Mouse (Mus musculus) ES-E14 (cell line): ENCODE data around the gene Abi3. TPM values are rescaled to one million over a fixed set of nuclear protein-coding genes. Genes with fewer than 3 reads are reported as not detected.

Experiments
- DNase-seq: peaks from one replicate; pipeline ENCODE4 v3.0.0-alpha.2; 2013; ENCODE audit warnings: low read depth, low spot score
- H3K27ac ChIP-seq: 2 replicates; pipeline ENCODE4 v1.5.1; 2012; ENCODE audit warnings: low read depth, mild to moderate bottlenecking, low read length, moderate library complexity, mixed read lengths; ENCODE audit not compliant: poor library complexity, insufficient read depth, severe bottlenecking
- H3K36me3 ChIP-seq: 2 replicates; pipeline ENCODE4 v1.6.1; 2012; ENCODE audit warnings: mild to moderate bottlenecking, low read length, moderate library complexity, mixed read lengths; ENCODE audit not compliant: control insufficient read depth, poor library complexity, insufficient read depth, severe bottlenecking
- H3K4me1 ChIP-seq, 2 experiments: fragments of 150-350 bp in 1 of 2; sonication (generic) in 1 of 2; 2 replicates each; pipeline ENCODE4 v1.6.1; 2012; ENCODE audit warnings: low read length in 2 of 2, mild to moderate bottlenecking in 1 of 2, mixed read lengths in 1 of 2; ENCODE audit not compliant: control insufficient read depth in 2 of 2, insufficient read depth in 2 of 2, poor library complexity in 1 of 2
- H3K4me3 ChIP-seq, 2 experiments: fragments of 150-350 bp in 1 of 2; sonication (generic) in 1 of 2; 2 replicates each; pipeline ENCODE4 v1.5.1; 2012; ENCODE audit warnings: low read length in 2 of 2, low read depth in 1 of 2, mild to moderate bottlenecking in 1 of 2, mixed read lengths in 1 of 2; ENCODE audit not compliant: insufficient read depth in 1 of 2, poor library complexity in 1 of 2, severe bottlenecking in 1 of 2
- H3K9ac ChIP-seq: 2 replicates; pipeline ENCODE4 v1.6.1; 2012; ENCODE audit warnings: low read depth, mild to moderate bottlenecking, low read length, mixed read lengths; ENCODE audit not compliant: poor library complexity, insufficient read depth, severe bottlenecking
- H3K9me3 ChIP-seq: fragments of 150-350 bp; sonication (generic); 2 replicates; pipeline ENCODE4 v1.6.1; 2012; ENCODE audit warnings: low read depth, mild to moderate bottlenecking, low read length; ENCODE audit not compliant: control insufficient read depth, insufficient read depth
- CHD2 ChIP-seq: IDR thresholded peaks from 2 replicates; pipeline ENCODE4 v1.6.1; 2014; ENCODE audit warnings: mild to moderate bottlenecking, low read depth, low read length, inconsistent platforms
- HCFC1 ChIP-seq: IDR thresholded peaks from 2 replicates; pipeline ENCODE4 v1.6.1; 2012; ENCODE audit warnings: low read length, inconsistent platforms, borderline replicate concordance; ENCODE audit not compliant: insufficient read depth
- MAFK ChIP-seq: IDR thresholded peaks from 2 replicates; pipeline ENCODE4 v1.6.1; 2014; ENCODE audit warnings: mild to moderate bottlenecking, low read depth, low read length, inconsistent platforms; ENCODE audit not compliant: insufficient read depth
- ZC3H11A ChIP-seq: IDR thresholded peaks from 2 replicates; pipeline ENCODE4 v1.6.1; 2012; ENCODE audit warnings: low read depth, mild to moderate bottlenecking, inconsistent platforms, low read length, borderline replicate concordance
- ZNF384 ChIP-seq: IDR thresholded peaks from 2 replicates; pipeline ENCODE4 v1.6.1; 2012; ENCODE audit warnings: low read depth, low read length, inconsistent platforms
- in situ Hi-C, 2 experiments: fragments of 600-800 bp; cut with MboI; formaldehyde crosslinking; loops; one replicate each; pipeline ENCODE4 v1.15.1; 2025; ENCODE audit warnings: low sequenced_read_pairs in 2 of 2, inconsistent platforms in 1 of 2; ENCODE audit not compliant: unreplicated experiment in 2 of 2
- total RNA-seq: library from RNA; depleted of rRNA; stranded (reverse); fragments of 300-350 nt; gene quantifications from 2 replicates; pipeline ENCODE4 v1.2.3, GENCODE M21; 2012

Gene Abi3
- total RNA-seq, 1 experiment = 1.3 TPM

DNA sequence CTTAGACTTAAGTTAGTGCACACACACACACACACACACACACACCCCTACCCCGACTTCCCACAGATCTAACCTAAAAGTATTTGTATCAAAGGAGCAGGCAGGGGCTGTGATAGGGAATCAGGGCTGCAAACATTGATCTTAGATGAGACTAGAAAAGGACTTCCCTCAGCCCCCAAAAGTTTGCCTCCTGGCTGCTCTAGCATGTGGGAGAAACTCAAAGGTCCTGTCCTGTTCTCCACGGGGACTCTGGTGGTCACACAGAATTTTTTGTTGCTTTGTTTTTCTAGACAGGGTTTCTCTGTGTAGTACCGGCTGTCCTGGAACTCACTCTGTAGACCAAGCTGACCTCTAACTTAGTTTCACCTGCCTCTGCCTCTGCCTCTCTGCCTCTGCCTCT lies 16.7 kb downstream of the Abi3 start:
- Histone ChIP-seq H3K27ac (no peak overlapping the region), H3K4me1 (peaks cover 2 to 3% of the 10 kb centered on the region in 2 experiments; a peak in 3 of 4 replicates), H3K36me3 (no peaks in the 10 kb centered on the region), H3K9me3 (no peaks in the 10 kb centered on the region), H3K9ac (no peak overlapping the region), H3K4me3 (no peak overlapping the region)
- in situ Hi-C loops = no loop called here
- DNase-seq = no peak
- TF ChIP-seq HCFC1 (no peak), MAFK (no peak), ZNF384 (no peak), CHD2 (no peak), ZC3H11A (no peak)

DNA sequence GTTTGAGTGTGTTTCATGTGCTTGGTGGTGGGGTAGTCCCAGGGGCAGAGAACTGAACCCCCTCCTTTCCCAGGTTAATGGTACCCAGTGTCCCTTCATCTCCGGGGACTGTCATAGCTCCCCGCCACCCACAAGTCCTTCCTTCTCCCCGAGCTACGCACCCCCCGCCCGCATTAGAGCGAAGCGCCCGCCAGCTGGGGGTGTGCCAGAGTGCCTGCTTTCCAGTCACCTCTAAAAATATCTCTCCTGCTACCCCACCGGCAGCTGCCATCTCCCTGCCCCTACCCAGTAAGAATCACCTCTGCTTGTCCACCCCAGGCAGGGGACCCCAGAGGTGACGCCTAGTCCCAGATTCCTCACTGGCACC lies 17.4 kb downstream of the Abi3 start:
- Histone ChIP-seq H3K4me3 (peak overlapping the region; percentile 75 to 98), H3K27ac (no peak overlapping the region), H3K4me1 (peaks cover 0 to 3% of the 10 kb centered on the region in 2 experiments; a peak in 3 of 4 replicates), H3K9ac (peak overlapping the region; percentile 78), H3K36me3 (no peaks in the 10 kb centered on the region), H3K9me3 (no peaks in the 10 kb centered on the region)
- TF ChIP-seq MAFK (no peak), HCFC1 (no peak), CHD2 (no peak), ZNF384 (no peak), ZC3H11A (no peak)
- in situ Hi-C loops = no loop called here
- no peak for DNase-seq

DNA sequence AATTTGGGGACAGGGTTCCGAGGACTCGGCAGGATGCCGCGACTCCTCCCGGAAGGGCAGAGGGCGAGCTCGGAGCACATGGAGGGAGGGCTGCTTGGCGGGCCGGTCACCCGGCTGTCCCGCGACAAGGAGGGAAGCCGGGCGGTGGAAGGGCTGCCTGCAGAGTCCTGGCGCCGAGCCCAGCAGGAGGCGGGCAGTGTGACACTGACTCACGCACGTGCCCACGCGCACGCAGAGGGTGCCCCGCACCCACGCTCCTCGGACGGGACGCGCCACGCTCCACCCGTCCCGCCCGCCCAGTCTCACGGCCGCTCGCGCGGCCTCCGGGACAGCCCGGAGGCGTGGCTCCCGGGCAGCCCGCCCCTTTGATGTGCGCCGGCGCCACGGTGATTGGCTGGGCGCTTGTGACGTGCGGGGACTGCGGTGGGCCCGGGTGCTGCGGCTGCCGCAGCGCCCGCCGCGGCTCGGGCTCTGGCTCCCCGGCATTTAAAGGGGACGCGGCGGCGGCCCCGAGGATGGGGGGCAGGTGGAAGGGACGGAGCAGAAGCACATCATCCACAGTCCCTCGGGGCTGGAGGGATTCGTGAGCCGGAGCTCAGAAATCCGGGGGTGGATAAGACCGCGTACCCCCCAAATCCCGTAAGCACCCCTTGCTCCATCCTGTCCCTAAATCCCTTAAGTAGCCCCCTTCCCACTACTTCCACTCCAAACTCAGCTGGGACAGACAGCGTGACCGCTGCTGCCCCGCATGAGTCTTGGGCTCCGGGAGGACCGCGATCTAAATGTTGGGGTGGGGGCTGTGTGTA lies 18.0 kb downstream of the Abi3 start, which contains the start of gene Phospho1:
TSS of gene Phospho1 (plus strand) at position 429 of the 806 bp plus-strand sequence.
- Histone ChIP-seq H3K4me1 (peaks cover 0 to 3% of the 10 kb centered on the region in 2 experiments; a peak in 3 of 4 replicates), H3K9ac (peak within 1 kb of the TSS; percentile 80), H3K4me3 (peak within 1 kb of the TSS; percentile 75 to 98), H3K36me3 (no peaks in the 10 kb centered on the region), H3K9me3 (no peaks in the 10 kb centered on the region), H3K27ac (no peak within 1 kb of the TSS)
- in situ Hi-C loops = no loop called here
- peak; percentile 56 for DNase-seq
- TF ChIP-seq ZC3H11A = no peak
- TF ChIP-seq CHD2 = no peak
- TF ChIP-seq ZNF384 = no peak
- TF ChIP-seq HCFC1 = no peak
- TF ChIP-seq MAFK = no peak

DNA sequence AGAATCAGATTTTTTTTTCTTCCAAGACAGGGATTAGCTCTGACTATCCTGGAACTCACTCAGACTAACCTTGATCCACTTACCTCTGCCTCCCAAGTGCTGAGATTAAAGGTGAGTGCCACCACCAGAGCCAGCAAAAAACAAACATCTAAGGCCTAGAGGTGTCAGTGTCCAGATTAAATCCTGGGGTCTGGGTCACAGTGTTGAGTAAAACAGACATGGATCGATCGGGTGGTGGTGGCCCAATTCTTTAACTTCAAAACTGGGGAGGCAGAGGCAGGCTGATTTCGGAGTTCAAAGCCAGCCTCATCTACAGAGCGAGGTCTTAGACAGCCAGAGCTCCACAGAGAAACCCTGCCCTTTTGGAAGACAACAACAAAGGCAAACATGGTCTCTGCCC lies 19.8 kb downstream of the Abi3 start:
- no peaks in the 10 kb centered on the region for H3K36me3 ChIP-seq
- no peak for DNase-seq
- no peak overlapping the region for H3K9ac ChIP-seq
- H3K4me1 ChIP-seq = peaks cover 0 to 3% of the 10 kb centered on the region in 2 experiments; a peak in 3 of 4 replicates
- no peak overlapping the region for H3K27ac ChIP-seq
- no peak for TF ChIP-seq CHD2
- no peak for TF ChIP-seq HCFC1
- TF ChIP-seq ZC3H11A = no peak
- TF ChIP-seq ZNF384 = no peak
- TF ChIP-seq MAFK = no peak
- H3K9me3 ChIP-seq = no peaks in the 10 kb centered on the region
- in situ Hi-C loops = no loop called here
- H3K4me3 ChIP-seq = no peak overlapping the region
